Mouse (Mus musculus): Measurements from ENCODE around the gene Ralgps1.

- TF ChIP-seq CTCF (IDR thresholded peaks at IDR 0.05; ENCODE audit: control insufficient read depth, insufficient read depth, insufficient read length): no peak
- no peak for TF ChIP-seq USF1 (IDR thresholded peaks at IDR 0.05; ENCODE audit: low read depth)
- TF ChIP-seq MAX (IDR thresholded peaks at IDR 0.05): no peak
- TF ChIP-seq MYOG (IDR thresholded peaks at IDR 0.05; ENCODE audit: control insufficient read depth, extremely low read depth, insufficient read length): no peak
Observed at GRCm38 (mm10) chr2:33292057-33292456, 79.2 kb downstream of the Ralgps1 start.
